Mouse (Mus musculus) liver, adult 2 months (tissue): ENCODE measurements at regions not wholly inside any gene's neighbourhood (a gene's known extent, or its start where the extent isn't known, plus 50 kb on each side); places are given as distances from the start of the nearest gene placed in this dataset.

Source experiments
- DNase-seq: peaks from one replicate; pipeline ENCODE4 v3.0.0-alpha.2; 2011; ENCODE audit warnings: low read depth, low spot score; ENCODE audit errors: extremely low read depth
- H3K27ac ChIP-seq: fragments of 200-500 bp; replicated peaks from 2 replicates; pipeline ENCODE4 v1.5.1; 2012; ENCODE audit warnings: low read depth, mild to moderate bottlenecking, control low read depth, inconsistent platforms, low read length; ENCODE audit not compliant: insufficient read depth
- H3K27me3 ChIP-seq: fragments of 200-500 bp; 2 replicates; pipeline ENCODE4 v1.6.1; 2012; ENCODE audit warnings: mild to moderate bottlenecking, moderate library complexity, low read length, inconsistent platforms; ENCODE audit not compliant: control insufficient read depth, insufficient read depth
- H3K36me3 ChIP-seq: fragments of 200-500 bp; 2 replicates; pipeline ENCODE4 v1.6.1; 2012; ENCODE audit warnings: low read length, inconsistent platforms; ENCODE audit not compliant: control insufficient read depth, insufficient read depth
- H3K4me1 ChIP-seq: fragments of 200-500 bp; 2 replicates; pipeline ENCODE4 v1.6.1; 2011; ENCODE audit warnings: low read length; ENCODE audit not compliant: control insufficient read depth, insufficient read depth
- H3K4me3 ChIP-seq: fragments of 200-500 bp; 2 replicates; pipeline ENCODE4 v1.5.1; 2011; ENCODE audit warnings: low read depth, mild to moderate bottlenecking, control low read depth, low read length, moderate library complexity; ENCODE audit not compliant: insufficient read depth
- H3K79me2 ChIP-seq: fragments of 200-500 bp; 2 replicates; pipeline ENCODE4 v1.6.1; 2012; ENCODE audit warnings: inconsistent platforms, mild to moderate bottlenecking, low read length, moderate library complexity; ENCODE audit not compliant: control insufficient read depth, insufficient read depth
- H3K9ac ChIP-seq: fragments of 200-500 bp; 2 replicates; pipeline ENCODE4 v1.6.1; 2012; ENCODE audit warnings: low read depth, mild to moderate bottlenecking, control low read depth, inconsistent platforms, low read length
- CTCF ChIP-seq: fragments of 200-500 bp; IDR thresholded peaks from 2 replicates; pipeline ENCODE4 v1.5.1; 2011; ENCODE audit warnings: low read depth, low read length, control low read depth
- POLR2A ChIP-seq: fragments of 200-500 bp; IDR thresholded peaks from 2 replicates; pipeline ENCODE4 v1.6.1; 2011; ENCODE audit warnings: low read length, control low read depth; ENCODE audit not compliant: insufficient read depth; ENCODE audit errors: extremely low read depth
- WGBS: fragments of 180-500 bp; shearing (Covaris S2); methylation state at CpG from one replicate; pipeline ENCODE4 v1.1.7; 2018; 5-methylcytosine and 5-hydroxymethylcytosine counted together

DNA sequence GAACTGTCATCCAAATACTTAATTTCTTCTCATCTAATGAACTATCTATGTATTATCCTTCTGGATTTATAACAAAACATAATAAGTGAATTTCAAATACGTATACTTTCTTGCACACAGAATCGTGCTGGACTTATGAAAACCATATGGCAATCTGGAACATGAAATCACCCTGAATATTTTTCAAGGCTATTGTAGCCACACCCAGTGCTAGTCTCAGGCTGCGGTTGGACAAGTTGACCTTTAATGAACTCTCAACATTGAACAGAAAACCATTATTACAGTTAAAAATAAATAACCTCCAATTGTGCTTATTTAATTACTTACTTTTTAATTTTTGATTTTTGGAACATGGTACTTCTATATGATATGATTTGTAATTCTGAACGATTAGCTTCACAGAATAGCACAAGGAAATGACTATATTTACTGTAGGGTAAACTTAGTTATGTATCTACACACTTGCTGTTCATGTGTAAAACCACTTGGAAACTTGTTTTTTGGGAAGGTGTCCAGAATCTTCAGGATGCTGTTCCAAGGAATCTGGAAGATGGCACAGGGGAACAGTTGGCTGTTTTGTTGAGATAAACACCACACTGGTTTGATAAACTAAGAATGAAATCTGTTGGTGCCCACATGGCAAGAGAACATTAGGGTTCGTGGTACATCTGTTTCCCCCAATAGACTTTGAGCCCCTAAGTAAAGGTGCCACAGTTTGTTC lies 463.0 kb downstream of the Nyap2 start:
- DNase-seq: no peak
- Histone ChIP-seq H3K4me3 (no peak overlapping the region), H3K36me3 (no peaks in the 10 kb centered on the region), H3K27ac (no peak overlapping the region), H3K9ac (no peak overlapping the region), H3K79me2 (no peaks in the 10 kb centered on the region), H3K27me3 (no peaks in the 10 kb centered on the region), H3K4me1 (no peaks in the 10 kb centered on the region)
- 85% methylated on average over 5 of the region's 5 CpGs for WGBS
- TF ChIP-seq CTCF: no peak
- no peak for TF ChIP-seq POLR2A

DNA sequence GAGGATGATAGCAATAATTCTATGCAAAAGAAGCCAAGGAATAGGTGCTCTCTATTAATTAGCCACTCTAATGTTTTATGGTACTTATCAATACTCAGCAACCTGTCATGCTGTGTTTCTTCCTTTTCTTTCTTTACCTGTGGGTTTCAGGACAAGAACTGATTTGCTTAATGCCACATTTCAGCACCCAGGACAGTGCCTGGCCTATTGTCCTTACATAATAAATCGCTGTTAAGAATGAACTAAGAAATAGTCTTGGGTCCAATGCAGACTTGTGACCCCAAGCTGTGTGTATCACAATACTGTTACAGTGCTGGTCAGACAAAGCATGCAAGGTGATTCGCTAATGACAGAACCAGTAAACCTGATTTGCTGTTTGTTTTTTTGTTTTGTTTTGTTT lies 472.2 kb downstream of the Nyap2 start:
- H3K9ac ChIP-seq: no peak overlapping the region
- no peak overlapping the region for H3K27ac ChIP-seq
- H3K36me3 ChIP-seq: no peaks in the 10 kb centered on the region
- no peaks in the 10 kb centered on the region for H3K4me1 ChIP-seq
- no peaks in the 10 kb centered on the region for H3K79me2 ChIP-seq
- H3K4me3 ChIP-seq: no peak overlapping the region
- WGBS: 64% methylated on average over 2 of the region's 2 CpGs
- TF ChIP-seq CTCF (no peak), POLR2A (no peak)
- DNase-seq: no peak
- H3K27me3 ChIP-seq: no peaks in the 10 kb centered on the region

DNA sequence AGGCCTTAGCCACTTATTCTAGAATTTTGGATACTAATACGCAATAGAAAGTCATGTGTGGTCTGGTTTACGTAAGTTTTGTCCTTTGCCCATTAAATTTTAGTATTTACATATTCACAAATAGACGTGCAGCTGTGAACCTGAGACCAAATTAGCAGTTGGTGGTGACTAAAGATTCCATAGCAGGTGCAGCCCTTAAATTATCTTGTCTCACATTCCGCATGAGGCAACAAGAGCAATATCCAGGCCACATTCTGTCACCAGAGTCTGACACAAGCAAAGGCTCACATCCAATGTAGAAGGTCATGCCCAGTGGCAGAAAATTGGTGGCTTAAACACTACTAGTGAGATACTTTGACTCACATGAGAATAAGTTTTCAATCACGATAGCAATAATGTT lies 473.0 kb downstream of the Nyap2 start:
- no peak overlapping the region for H3K9ac ChIP-seq
- TF ChIP-seq CTCF (no peak), POLR2A (no peak)
- no peak overlapping the region for H3K4me3 ChIP-seq
- no peaks in the 10 kb centered on the region for H3K4me1 ChIP-seq
- no peaks in the 10 kb centered on the region for H3K79me2 ChIP-seq
- H3K27me3 ChIP-seq: no peaks in the 10 kb centered on the region
- H3K27ac ChIP-seq: no peak overlapping the region
- WGBS: 82% methylated on average over 5 of the region's 5 CpGs
- no peak for DNase-seq
- no peaks in the 10 kb centered on the region for H3K36me3 ChIP-seq

DNA sequence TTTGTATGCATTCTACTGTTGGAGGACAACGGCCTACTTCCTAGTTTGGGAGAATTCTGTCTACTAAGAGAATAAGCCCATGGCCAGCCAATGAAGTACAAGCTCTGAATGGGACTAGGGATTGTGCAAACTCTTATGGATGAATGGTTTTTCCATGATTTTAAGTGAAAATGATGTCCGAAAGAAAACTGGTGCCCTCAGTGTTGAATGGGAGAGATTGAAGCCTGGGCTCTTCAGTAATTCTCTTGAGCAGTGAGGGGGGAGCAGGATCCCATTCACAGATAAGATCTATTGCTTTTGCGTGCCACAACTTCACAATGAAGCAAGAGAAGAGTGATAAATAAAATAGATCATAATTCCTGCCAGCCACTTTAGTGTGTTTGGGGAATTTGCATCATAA lies 476.0 kb downstream of the Nyap2 start:
- DNase-seq: no peak
- no peak overlapping the region for H3K27ac ChIP-seq
- no peak overlapping the region for H3K9ac ChIP-seq
- 78% methylated on average over 3 of the region's 3 CpGs for WGBS
- H3K36me3 ChIP-seq: no peaks in the 10 kb centered on the region
- TF ChIP-seq POLR2A: no peak
- no peak for TF ChIP-seq CTCF
- H3K4me1 ChIP-seq: no peaks in the 10 kb centered on the region
- no peaks in the 10 kb centered on the region for H3K27me3 ChIP-seq
- no peaks in the 10 kb centered on the region for H3K79me2 ChIP-seq
- H3K4me3 ChIP-seq: no peak overlapping the region

DNA sequence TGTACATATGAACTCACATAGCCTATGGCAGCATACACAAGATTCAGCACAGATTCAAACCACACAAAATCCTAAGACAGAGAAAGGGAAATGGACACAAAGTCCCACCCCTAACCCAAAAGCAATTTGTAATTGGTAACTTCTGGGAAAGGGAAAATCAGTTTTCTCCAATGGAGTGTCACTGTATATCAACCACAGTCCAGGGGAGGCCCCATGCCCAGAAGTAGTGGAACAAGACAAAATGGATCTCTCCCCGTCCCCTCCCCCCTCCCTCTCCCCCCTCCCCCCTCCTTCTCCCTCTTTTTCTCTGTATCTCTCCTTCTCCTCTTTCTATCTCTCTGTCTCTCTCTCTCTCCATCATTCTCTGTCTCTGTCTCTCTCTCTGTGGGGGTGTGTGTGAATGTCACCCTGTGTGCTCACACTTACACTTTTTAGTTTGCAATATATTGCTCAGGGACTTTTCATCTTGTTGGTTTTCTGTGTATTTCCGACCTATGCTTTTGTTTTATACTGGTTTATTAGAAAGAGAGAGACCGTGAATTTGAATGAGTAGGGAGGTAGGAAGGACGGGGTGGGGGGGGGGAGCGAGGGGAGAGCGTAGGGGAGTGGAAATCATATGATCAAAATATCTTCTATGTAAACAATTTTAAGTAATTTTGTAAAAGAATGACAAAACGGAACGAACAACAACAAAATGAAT lies 500.4 kb downstream of the Nyap2 start:
- DNase-seq: no peak
- Histone ChIP-seq H3K27me3 (no peaks in the 10 kb centered on the region; the same call in 1 of the 2 replicates), H3K9ac (no peak overlapping the region), H3K27ac (no peak overlapping the region), H3K79me2 (no peaks in the 10 kb centered on the region), H3K4me3 (no peak overlapping the region), H3K36me3 (no peaks in the 10 kb centered on the region), H3K4me1 (no peaks in the 10 kb centered on the region)
- 81% methylated on average over 8 of the region's 8 CpGs for WGBS
- TF ChIP-seq POLR2A (no peak), CTCF (no peak)

DNA sequence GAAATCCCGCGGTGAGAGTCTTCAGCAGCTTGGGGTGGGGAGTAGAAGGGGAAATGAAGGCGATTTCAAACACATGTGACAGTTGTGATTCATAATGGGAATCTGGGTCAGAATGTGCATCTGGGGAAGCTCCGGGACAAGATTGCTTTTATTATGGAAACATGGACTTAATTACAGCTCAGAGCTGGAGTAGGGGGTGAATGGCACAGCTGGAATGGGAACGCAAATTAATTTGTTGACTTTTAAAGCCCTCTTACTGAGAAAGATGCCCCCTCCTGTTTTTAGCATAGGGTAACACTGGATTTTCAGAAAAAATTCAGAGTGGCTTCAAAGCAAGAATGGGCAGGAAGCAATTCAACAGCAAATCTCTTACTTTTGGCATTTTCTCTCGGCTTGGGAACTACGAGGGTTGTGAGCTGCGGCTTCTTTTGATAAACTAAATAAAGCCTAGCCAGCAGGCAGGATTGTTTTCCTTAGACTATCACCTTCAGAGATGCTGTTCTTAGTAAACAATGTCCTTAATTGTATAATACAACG lies 501.0 kb downstream of the Nyap2 start:
- H3K4me3 ChIP-seq: no peak overlapping the region
- DNase-seq: peak; percentile 18
- H3K27me3 ChIP-seq: no peaks in the 10 kb centered on the region; the same call in 1 of the 2 replicates
- H3K9ac ChIP-seq: no peak overlapping the region
- no peaks in the 10 kb centered on the region for H3K36me3 ChIP-seq
- H3K79me2 ChIP-seq: no peaks in the 10 kb centered on the region
- H3K4me1 ChIP-seq: no peaks in the 10 kb centered on the region
- 48% methylated on average over 9 of the region's 9 CpGs for WGBS
- H3K27ac ChIP-seq: no peak overlapping the region
- no peak for TF ChIP-seq CTCF
- TF ChIP-seq POLR2A: no peak
